Mouse (Mus musculus): ENCODE measurements around the gene Strada.

DNA sequence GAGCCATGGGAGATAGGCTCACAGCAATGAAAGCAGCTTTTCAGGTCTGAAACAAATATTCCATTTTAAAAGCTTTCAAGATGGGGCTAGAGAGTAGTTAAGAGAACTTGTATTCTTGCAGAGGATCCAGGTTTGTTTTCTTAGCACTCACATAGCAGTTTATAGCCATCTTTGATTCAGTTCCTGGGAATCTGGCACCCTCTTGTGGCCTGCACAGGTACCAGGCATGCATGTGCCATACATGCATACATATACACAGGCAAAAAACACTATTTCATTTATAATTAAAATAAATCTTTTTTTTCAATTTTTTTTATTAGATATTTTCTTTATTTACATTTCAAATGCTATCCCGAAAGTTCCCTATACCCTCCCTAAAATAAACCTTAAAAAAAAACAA, 44.9 kb upstream of the Strada start:
- TF ChIP-seq GATA1 (IDR thresholded peaks at IDR 0.05; ENCODE audit: low read length) (no peak), TAL1 (IDR thresholded peaks at IDR 0.05; ENCODE audit: low read length) (no peak)

All from erythroblast, embryonic 14.5 days (primary cell).